In the genomic region with DNA sequence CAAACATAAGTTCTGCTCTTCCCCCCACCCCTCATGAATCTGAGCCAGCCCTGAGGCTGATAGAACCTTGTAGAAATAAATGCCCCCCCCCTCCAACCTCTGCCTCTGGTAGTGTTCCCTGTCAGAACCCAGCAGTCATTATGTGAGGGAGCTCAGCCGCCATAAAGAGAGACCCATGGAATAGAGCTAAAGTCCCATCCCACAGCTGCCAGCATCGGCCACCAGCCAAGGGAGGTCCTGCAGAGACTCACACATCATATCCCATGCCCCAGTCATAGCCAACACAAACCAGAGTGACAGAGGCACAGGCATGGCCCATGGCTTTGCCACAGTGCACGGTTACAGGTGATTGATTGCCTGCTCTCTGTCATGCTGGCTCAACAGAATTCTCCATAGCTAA, we compare ENCODE assay signal across 24 mouse cellular contexts. TPM values are rescaled to one million over a fixed set of nuclear protein-coding genes. Genes with fewer than 3 reads are reported as not detected.
A peak's percentile ranks its signal among the peaks of the same experiment; 100 is the strongest.
DNase-seq lines count a peak whose midpoint lies in the region; ATAC-seq and TF ChIP-seq lines count a peak whose summit lies in the region.
"Had no signal": no experiment of that assay in that cellular context is flagged by ENCODE, and none has a peak within 500 bp of the region (broad histone marks: within the 10 kb centered on the region; RNA-seq: fewer than 3 reads in every experiment).

No protein-coding gene starts in this region.

- DNase-seq in cerebellum, postnatal 14 days, result peak; percentile 24 to 32
- DNase-seq in cerebellum, adult 2 months, result no peak
- DNase-seq in heart, adult 18-20 months, result no peak
- DNase-seq: adrenal gland, adult 8-10 months; adrenal gland, postnatal 14 days; adrenal gland, postnatal 36 days; B cell, adult 2 months; cerebellum, adult 11-12 months; cerebellum, adult 8-10 months; cerebellum, adult 9-11 months; cerebellum, postnatal 25 days had no signal

- H3K9me3 ChIP-seq in heart, embryonic 13.5 days, result no peaks in the 10 kb centered on the region; the same call in none of the 2 replicates
- H3K9me3 ChIP-seq: embryonic facial prominence, embryonic 12.5 days; forebrain, embryonic 12.5 days had no signal

- WGBS in cerebellum, adult 2 months, result 74% methylated on average over 3 of the region's 3 CpGs
- 90% methylated on average over 3 of the region's 3 CpGs for WGBS in heart, embryonic 13.5 days

- ATAC-seq in heart, embryonic 13.5 days (ENCODE audit: extremely low read depth, insufficient number of reproducible peaks, low FRiP score, low TSS enrichment), result no peak
- ATAC-seq: activated CD4-positive, CD25-positive, alpha-beta regulatory T cell, adult 4 months; CD4-positive, CD25-positive, alpha-beta regulatory T cell, adult 4 months; forebrain, embryonic 14.5 days; forebrain, embryonic 16.5 days; Patski had no signal

- no peak for TF ChIP-seq POLR2A in cerebellum, adult 2 months (IDR thresholded peaks at IDR 0.05; ENCODE audit: borderline replicate concordance, insufficient read depth, low read length)
- TF ChIP-seq POLR2A in embryonic fibroblast, embryonic 13.5 days (IDR thresholded peaks at IDR 0.05; ENCODE audit: low read depth, low read length), result no peak

- no peaks in the 10 kb centered on the region for H3K27me3 ChIP-seq in cerebellum, adult 2 months (ENCODE audit: control insufficient read depth, insufficient read depth, low read length)
- H3K27me3 ChIP-seq in heart, embryonic 13.5 days (replicated peaks), result no peaks in the 10 kb centered on the region
- H3K27me3 ChIP-seq: embryonic facial prominence, embryonic 12.5 days; forebrain, embryonic 12.5 days had no signal

- no peak overlapping the region for H3K4me2 ChIP-seq in heart, embryonic 13.5 days
- H3K4me2 ChIP-seq: embryonic facial prominence, embryonic 12.5 days; forebrain, embryonic 12.5 days had no signal

- no peak overlapping the region for H3K4me3 ChIP-seq in cerebellum, adult 2 months (replicated peaks; ENCODE audit: insufficient read depth, low read depth, low read length)
- no peak overlapping the region for H3K4me3 ChIP-seq in heart, embryonic 13.5 days
- H3K4me3 ChIP-seq in embryonic fibroblast, embryonic 13.5 days (ENCODE audit: insufficient read depth, low read length), result no peak overlapping the region
- H3K4me3 ChIP-seq: embryonic facial prominence, embryonic 10.5 days; embryonic facial prominence, embryonic 12.5 days; erythroblast, embryonic 14.5 days; forebrain, embryonic 10.5 days; forebrain, embryonic 12.5 days had no signal

- H3K9ac ChIP-seq in heart, embryonic 13.5 days, result no peak overlapping the region
- H3K9ac ChIP-seq: embryonic facial prominence, embryonic 12.5 days; forebrain, embryonic 12.5 days had no signal

- no peaks in the 10 kb centered on the region for H3K36me3 ChIP-seq in heart, embryonic 13.5 days
- H3K36me3 ChIP-seq: embryonic facial prominence, embryonic 10.5 days; embryonic facial prominence, embryonic 12.5 days; forebrain, embryonic 10.5 days; forebrain, embryonic 12.5 days; G1E had no signal

- no peak overlapping the region for H3K27ac ChIP-seq in cerebellum, adult 2 months (ENCODE audit: insufficient read depth, low read length)
- H3K27ac ChIP-seq in heart, embryonic 13.5 days (replicated peaks), result 0 out of 2 replicates have a peak overlapping the region, but pooled peaks have one; percentile 32
- H3K27ac ChIP-seq in embryonic fibroblast, embryonic 13.5 days (ENCODE audit: insufficient read depth, low read length), result 0 out of 2 replicates have a peak overlapping the region, but pooled peaks have one; percentile 34
- H3K27ac ChIP-seq: embryonic facial prominence, embryonic 10.5 days; embryonic facial prominence, embryonic 12.5 days; forebrain, embryonic 10.5 days; forebrain, embryonic 12.5 days had no signal

- peaks cover 2% of the 10 kb centered on the region for H3K4me1 ChIP-seq in cerebellum, adult 2 months (ENCODE audit: control insufficient read depth, insufficient read depth, low read length)
- H3K4me1 ChIP-seq in heart, embryonic 13.5 days, result peaks cover 25% of the 10 kb centered on the region
- 0 out of 2 replicates have a peak, but pooled peaks cover 2% of the 10 kb centered on the region for H3K4me1 ChIP-seq in embryonic fibroblast, embryonic 13.5 days (ENCODE audit: control insufficient read depth, insufficient read depth, low read length)

- TF ChIP-seq CTCF in cerebellum, adult 2 months (IDR thresholded peaks at IDR 0.05; ENCODE audit: borderline replicate concordance, insufficient read depth, low read depth, low read length), result no peak
- TF ChIP-seq CTCF in embryonic fibroblast, embryonic 13.5 days (IDR thresholded peaks at IDR 0.05; ENCODE audit: borderline replicate concordance, insufficient read depth, low read length), result no peak

RNA-seq across cellular contexts. Expression of gene Parvg, which starts 40.9 kb away (rescaled TPM):
- 1.3 and 1.4 TPM in 2 replicates for polyA plus RNA-seq in cerebellum, adult 2 months (2012; rRNA removed)
- 1.2 and 1.5 TPM in 2 replicates for polyA plus RNA-seq in heart, embryonic 13.5 days (2015; fragmentation: Nextera tagmentation; extraction: Ambion mirVana)
- total RNA-seq in heart, adult 18-20 months (2021), result 1 to 10 TPM; 2.0 to 3.1 TPM
- 0.39 TPM in 1 of 2 replicates, not detected in the other for polyA plus RNA-seq in embryonic fibroblast, embryonic 13.5 days (2011; ENCODE audit: insufficient read length, low read depth, missing spikeins)
- total RNA-seq: G1E had no signal
- polyA plus RNA-seq: Patski had no signal

Comparison
In these comparisons a context has a peak if more than half of its experiments do, and no peak if none do; other contexts are left out.
1. DNase-seq: peak in cerebellum, postnatal 14 days (2 of 2); none in cerebellum, adult 2 months (0 of 2) and heart, adult 18-20 months (0 of 2).